Mouse (Mus musculus) spleen, postnatal 10 days (tissue): ENCODE data around the gene Kmt2e.
"Not testable (repeated sequence)": the region's sequence is repeated elsewhere in the genome, so short reads cannot be mapped to it uniquely, and the experiment has no call there.

Source experiments
- DNase-seq, 2 experiments: peaks; one replicate each; pipeline ENCODE4 v3.0.0; 2021 to 2022; ENCODE audit warnings: low spot score in 2 of 2

Gene Kmt2e

GRCm38 (mm10) chr5:23501582-23502316 lies 67.5 kb downstream of the Kmt2e start:
- no peak for DNase-seq

DNA sequence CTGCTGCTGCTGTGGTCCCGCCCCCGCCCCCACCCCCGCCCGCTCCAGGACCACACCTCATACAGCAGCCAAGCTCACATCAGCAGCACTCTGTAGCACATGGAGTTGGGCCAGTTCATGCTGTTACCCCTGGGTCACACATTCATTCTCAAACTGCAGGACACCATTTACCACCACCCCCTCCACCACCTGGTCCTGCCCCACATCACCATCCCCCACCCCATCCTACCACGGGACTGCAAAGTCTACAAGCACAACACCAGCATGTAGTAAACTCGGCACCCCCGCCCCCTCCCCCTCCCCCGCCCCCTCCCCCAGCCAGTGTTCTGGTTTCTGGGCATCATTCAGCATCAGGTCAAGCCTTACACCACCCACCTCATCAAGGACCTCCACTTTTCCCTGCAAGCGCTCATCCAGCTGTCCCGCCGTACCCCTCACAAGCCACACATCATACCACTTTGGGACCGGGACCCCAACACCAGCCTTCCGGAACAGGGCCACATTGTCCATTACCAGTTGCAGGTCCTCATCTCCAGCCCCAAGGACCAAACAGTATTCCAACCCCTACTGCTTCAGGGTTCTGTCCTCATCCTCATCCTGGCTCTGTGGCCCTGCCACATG lies 68.2 kb downstream of the Kmt2e start:
- DNase-seq: no peak

GRCm38 (mm10) chr5:23505578-23505977 lies 71.3 kb downstream of the Kmt2e start:
- DNase-seq: no peak

DNA sequence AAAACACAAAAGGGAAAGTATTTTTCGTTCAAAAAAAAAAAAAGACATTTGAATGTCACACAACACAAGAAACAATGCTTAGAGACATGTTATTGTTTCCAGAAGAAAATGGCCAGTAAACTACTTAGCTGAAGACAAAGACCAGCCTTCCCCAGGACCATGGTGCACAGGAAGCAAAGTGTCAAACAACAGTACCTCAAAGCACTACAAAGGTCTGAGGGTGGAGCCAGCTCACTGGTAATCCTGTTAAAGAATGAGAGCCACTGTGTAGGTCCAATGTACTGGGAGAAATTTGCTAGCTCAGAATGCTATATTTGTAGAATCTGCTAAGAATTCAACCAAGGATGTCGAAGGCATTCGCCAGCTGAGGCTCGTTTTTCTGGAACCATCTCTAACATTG lies 73.0 kb downstream of the Kmt2e start:
- DNase-seq: no peak

GRCm38 (mm10) chr5:23508630-23509029 lies 74.4 kb downstream of the Kmt2e start:
- no peak for DNase-seq

DNA sequence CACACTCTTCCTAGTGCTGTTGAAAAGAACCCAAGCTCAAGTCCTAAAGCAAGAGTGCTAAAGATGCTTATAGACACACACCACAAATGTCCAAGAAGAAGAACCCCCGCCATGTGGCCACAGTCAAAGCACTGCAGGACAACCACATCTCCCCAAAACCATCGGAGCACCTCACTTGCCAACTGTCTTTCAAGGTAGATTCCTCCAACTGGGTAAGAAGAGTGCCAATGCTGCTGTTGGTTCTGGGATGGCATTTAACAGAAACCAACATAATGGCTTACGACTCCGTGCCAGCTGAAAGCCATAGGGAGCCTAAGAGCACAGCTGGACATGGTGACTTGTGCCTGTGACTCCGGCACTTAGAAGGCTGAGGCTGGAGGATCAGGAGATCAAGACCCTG lies 77.2 kb downstream of the Kmt2e start:
- DNase-seq: no peak

GRCm38 (mm10) chr5:23512556-23512955 lies 78.3 kb downstream of the Kmt2e start:
- DNase-seq: no peak

- DNase-seq: no peak
Measured at GRCm38 (mm10) chr5:23513468-23513867, 79.2 kb downstream of the Kmt2e start.

- no peak for DNase-seq
Measured at GRCm38 (mm10) chr5:23515038-23515437, 80.8 kb downstream of the Kmt2e start.

DNA sequence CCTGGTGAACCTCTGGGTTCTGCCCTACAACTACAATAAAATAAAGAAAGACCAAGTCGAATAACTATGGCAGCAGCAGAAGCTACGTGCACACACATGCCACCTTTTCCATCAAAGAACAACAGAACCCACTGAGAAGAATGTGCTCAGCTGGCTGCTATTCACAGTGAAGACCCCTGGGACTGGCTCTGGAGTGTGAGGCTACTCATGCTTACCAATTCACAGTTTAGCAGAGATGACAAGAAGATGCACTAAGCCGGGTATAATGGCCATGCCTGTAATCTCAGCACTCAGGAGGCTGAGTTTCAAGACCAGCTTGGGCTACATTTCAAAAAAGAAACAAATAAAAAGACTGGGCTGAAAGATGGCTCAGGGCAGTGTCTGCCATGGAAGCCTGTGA lies 82.7 kb downstream of the Kmt2e start:
- no peak for DNase-seq

DNA sequence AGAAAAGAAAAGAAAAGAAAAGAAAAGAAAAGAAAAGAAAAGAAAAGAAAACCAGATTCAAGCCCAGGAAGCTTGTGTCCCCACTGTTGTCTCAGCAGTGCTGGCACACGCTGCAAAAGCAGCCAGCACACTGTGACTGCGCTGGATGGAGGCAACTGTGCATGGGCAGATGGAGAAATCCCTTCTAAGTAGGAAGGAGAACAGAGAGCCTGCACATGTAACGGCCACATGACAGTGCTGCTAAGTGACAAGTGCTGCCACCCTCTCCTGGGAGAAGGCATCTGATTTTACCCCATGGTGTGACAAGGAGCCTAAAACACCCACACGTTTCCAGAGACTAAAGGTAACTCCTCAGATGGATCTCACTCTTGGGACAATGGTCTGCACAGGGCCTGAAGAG lies 83.6 kb downstream of the Kmt2e start:
- no peak for DNase-seq

GRCm38 (mm10) chr5:23518673-23519072 lies 84.4 kb downstream of the Kmt2e start:
- no peak for DNase-seq

- no peak for DNase-seq
Measured at GRCm38 (mm10) chr5:23519679-23520078, 85.4 kb downstream of the Kmt2e start.

GRCm38 (mm10) chr5:23521645-23522044 lies 87.4 kb downstream of the Kmt2e start:
- no peak for DNase-seq

GRCm38 (mm10) chr5:23523936-23524335 lies 89.7 kb downstream of the Kmt2e start:
- no peak for DNase-seq

DNA sequence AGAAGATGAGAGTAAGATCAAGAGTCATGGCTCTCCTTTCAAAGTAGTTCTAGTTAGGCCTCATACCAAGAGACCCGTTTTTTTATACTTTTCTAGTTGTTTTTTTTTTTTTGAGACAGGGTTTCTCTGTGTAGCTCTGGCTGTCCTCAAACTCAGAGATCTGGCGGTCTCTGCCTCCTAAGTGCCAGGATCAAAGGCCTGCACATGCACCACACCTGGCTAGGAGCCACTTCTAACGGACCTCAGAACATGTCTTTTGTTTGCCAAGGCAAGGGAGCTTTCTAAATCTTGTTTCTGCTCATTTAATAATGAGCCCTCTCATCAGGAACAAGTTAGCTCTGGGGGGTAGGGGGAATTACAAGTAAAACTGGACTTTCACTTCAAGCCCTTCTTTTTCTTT lies 90.4 kb downstream of the Kmt2e start:
- DNase-seq: no peak

DNA sequence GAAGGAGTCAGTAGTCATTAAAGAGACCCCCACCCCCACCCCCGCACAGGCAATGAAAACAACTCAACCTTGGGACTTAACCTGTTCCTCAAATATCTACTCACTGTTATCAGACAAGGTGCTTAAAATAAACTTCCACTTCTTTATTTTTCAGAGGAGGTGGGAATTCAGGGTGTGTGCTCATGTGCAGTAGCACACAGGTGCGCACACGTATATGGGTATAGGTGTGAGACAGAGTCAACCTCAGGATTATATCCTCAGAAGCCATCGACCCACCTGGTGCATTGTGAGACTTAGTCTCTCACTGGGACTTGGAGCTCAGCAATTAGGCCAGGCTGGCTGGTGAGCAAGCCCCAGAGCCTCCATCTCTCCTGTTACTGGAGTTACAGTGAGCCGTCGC lies 96.9 kb downstream of the Kmt2e start:
- DNase-seq: no peak

- DNase-seq: no peak
Measured at GRCm38 (mm10) chr5:23531541-23532096, 97.4 kb downstream of the Kmt2e start.

DNA sequence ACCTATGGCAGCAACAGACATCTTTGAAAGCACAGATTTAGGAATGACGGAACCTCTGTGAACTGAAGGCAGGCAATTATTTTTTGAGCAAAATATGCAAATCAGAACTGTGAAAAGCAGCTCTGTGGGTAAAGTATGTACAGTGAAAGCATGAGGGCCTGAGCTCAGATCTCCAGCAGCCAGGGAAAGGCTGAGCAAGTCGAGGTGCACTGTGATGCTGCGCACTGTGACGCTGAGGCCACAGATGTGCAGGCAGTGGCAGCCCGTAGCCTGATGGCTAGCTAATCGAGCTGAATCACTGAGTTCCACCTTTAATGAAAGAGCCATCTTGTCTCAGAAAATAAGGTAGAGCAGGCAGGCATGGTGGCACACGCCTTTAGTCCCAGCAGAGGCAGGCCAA lies 101.5 kb downstream of the Kmt2e start:
- DNase-seq: no peak

DNA sequence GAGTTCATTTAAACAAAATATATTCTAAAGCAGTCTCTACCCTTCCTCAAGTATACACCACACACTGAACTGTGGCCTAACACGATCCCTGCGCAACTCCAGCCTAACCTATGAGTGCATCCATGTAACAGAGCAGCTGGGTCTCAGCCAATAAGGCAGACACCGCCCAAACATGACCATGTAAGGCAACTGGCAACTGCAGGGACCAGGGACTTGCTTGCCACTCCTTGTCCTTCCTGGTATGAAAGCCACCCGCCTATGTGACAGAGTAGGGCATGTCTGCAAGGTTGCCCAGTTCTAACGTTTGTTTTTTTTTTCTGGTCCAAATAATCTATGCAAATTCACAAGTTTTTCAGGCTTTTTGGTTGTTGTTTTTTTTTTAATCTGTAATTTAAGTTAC lies 117.4 kb downstream of the Kmt2e start:
- DNase-seq: no peak

DNA sequence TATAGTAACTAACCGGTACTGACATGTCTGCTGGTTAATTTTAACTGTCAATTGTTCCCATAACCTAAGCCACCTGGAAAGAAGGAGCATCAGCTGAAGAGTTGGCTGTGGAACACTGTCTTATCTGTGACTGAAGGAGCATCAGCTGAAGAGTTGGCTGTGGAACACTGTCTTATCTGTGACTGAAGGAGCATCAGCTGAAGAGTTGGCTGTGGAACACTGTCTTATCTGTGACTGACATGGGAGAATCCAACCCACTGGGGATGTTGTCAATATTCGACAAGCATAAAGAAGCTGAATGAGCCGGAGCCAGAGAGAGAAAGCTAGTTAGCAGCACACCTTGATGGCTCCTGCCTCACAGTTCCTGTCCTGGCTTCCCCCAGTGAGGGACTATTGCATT lies 119.1 kb downstream of the Kmt2e start:
- DNase-seq: not testable (repeated sequence)
